Mouse (Mus musculus) midbrain, embryonic 10.5 days (tissue): ENCODE measurements at regions not wholly inside any gene's neighbourhood (a gene's known extent, or its start where the extent isn't known, plus 50 kb on each side); places are given as distances from the start of the nearest gene placed in this dataset.
"Not testable (repeated sequence)": the region's sequence is repeated elsewhere in the genome, so short reads cannot be mapped to it uniquely, and the experiment has no call there.

Source experiments
- DNase-seq: peaks from one replicate; pipeline ENCODE4 v3.0.0-alpha.2; 2017; ENCODE audit warnings: low spot score
- H3K27ac ChIP-seq: fragments of 300-500 bp; sonication (generic); replicated peaks from 2 replicates; pipeline ENCODE4 v1.5.1; 2016; ENCODE audit warnings: mild to moderate bottlenecking
- H3K27me3 ChIP-seq: fragments of 300-500 bp; sonication (generic); 2 replicates; pipeline ENCODE4 v1.6.1; 2016; ENCODE audit warnings: low read depth, mild to moderate bottlenecking; ENCODE audit not compliant: poor library complexity, severe bottlenecking
- H3K36me3 ChIP-seq: fragments of 300-500 bp; sonication (generic); 2 replicates; pipeline ENCODE4 v1.6.1; 2016; ENCODE audit warnings: mild to moderate bottlenecking, moderate library complexity
- H3K4me1 ChIP-seq: fragments of 300-500 bp; sonication (generic); 2 replicates; pipeline ENCODE4 v1.6.1; 2016
- H3K4me3 ChIP-seq: fragments of 300-500 bp; sonication (generic); 2 replicates; pipeline ENCODE4 v1.5.1; 2016; ENCODE audit warnings: mild to moderate bottlenecking, moderate library complexity
- H3K9me3 ChIP-seq: fragments of 300-500 bp; sonication (generic); replicated peaks from 2 replicates; pipeline ENCODE4 v1.6.1; 2016; ENCODE audit warnings: mild to moderate bottlenecking
- WGBS: fragments of 180-500 bp; shearing (Covaris S2); methylation state at CpG from one replicate; pipeline ENCODE4 v1.1.7; 2016; 5-methylcytosine and 5-hydroxymethylcytosine counted together

- DNase-seq, H3K27ac ChIP-seq, H3K36me3 ChIP-seq, H3K9me3 ChIP-seq, H3K4me3 ChIP-seq, H3K27me3 ChIP-seq: not testable (repeated sequence)
- peaks cover 11% of the 10 kb centered on the region; the same call in 1 of the 2 replicates for H3K4me1 ChIP-seq
- 92% methylated on average over 14 of the region's 14 CpGs for WGBS
Measured at GRCm38 (mm10) chr12:77526581-77526980, 288.7 kb downstream of the Fut8 start.

GRCm38 (mm10) chr12:77527499-77527898, 289.6 kb downstream of the Fut8 start:
- DNase-seq, result no peak
- H3K9me3 ChIP-seq, result no peaks in the 10 kb centered on the region
- WGBS, result 64% methylated on average over 1 of the region's 1 CpGs
- H3K36me3 ChIP-seq, result no peaks in the 10 kb centered on the region
- H3K27ac ChIP-seq, result no peak overlapping the region
- H3K27me3 ChIP-seq, result 0 out of 2 replicates have a peak, but pooled peaks cover 3% of the 10 kb centered on the region
- H3K4me3 ChIP-seq, result no peak overlapping the region
- H3K4me1 ChIP-seq, result peaks cover 11% of the 10 kb centered on the region; the same call in 1 of the 2 replicates

GRCm38 (mm10) chr12:77527953-77528865, 290.3 kb downstream of the Fut8 start:
- Histone ChIP-seq H3K4me1 (peaks cover 11% of the 10 kb centered on the region; the same call in 1 of the 2 replicates), H3K27ac (no peak overlapping the region), H3K9me3 (no peaks in the 10 kb centered on the region), H3K36me3 (no peaks in the 10 kb centered on the region), H3K27me3 (0 out of 2 replicates have a peak, but pooled peaks cover 3% of the 10 kb centered on the region), H3K4me3 (no peak overlapping the region)
- no peak for DNase-seq
- 73% methylated on average over 9 of the region's 9 CpGs for WGBS

- peaks cover 11% of the 10 kb centered on the region; the same call in 1 of the 2 replicates for H3K4me1 ChIP-seq
- H3K4me3 ChIP-seq, result no peak overlapping the region
- 69% methylated on average over 8 of the region's 8 CpGs for WGBS
- H3K27ac ChIP-seq, result no peak overlapping the region
- DNase-seq, result no peak
- no peaks in the 10 kb centered on the region for H3K9me3 ChIP-seq
- no peaks in the 10 kb centered on the region for H3K36me3 ChIP-seq
- H3K27me3 ChIP-seq, result 0 out of 2 replicates have a peak, but pooled peaks cover 3% of the 10 kb centered on the region
Measured at GRCm38 (mm10) chr12:77528868-77529271, 290.9 kb downstream of the Fut8 start.

GRCm38 (mm10) chr12:77529414-77529813, 291.5 kb downstream of the Fut8 start:
- Histone ChIP-seq H3K27ac (no peak overlapping the region), H3K9me3 (no peaks in the 10 kb centered on the region), H3K36me3 (no peaks in the 10 kb centered on the region), H3K4me3 (no peak overlapping the region), H3K4me1 (peaks cover 11% of the 10 kb centered on the region; the same call in 1 of the 2 replicates), H3K27me3 (0 out of 2 replicates have a peak, but pooled peaks cover 3% of the 10 kb centered on the region)
- no peak for DNase-seq
- 93% methylated on average over 4 of the region's 4 CpGs for WGBS

GRCm38 (mm10) chr12:77529955-77530354, 292.0 kb downstream of the Fut8 start:
- Histone ChIP-seq H3K4me3 (no peak overlapping the region), H3K36me3 (no peaks in the 10 kb centered on the region), H3K9me3 (no peaks in the 10 kb centered on the region), H3K4me1 (peaks cover 11% of the 10 kb centered on the region; the same call in 1 of the 2 replicates), H3K27me3 (0 out of 2 replicates have a peak, but pooled peaks cover 3% of the 10 kb centered on the region), H3K27ac (no peak overlapping the region)
- no peak for DNase-seq
- WGBS, result 91% methylated on average over 3 of the region's 3 CpGs

- peaks cover 11% of the 10 kb centered on the region; the same call in 1 of the 2 replicates for H3K4me1 ChIP-seq
- H3K27ac ChIP-seq, result no peak overlapping the region
- no peak overlapping the region for H3K4me3 ChIP-seq
- H3K36me3 ChIP-seq, result no peaks in the 10 kb centered on the region
- no peaks in the 10 kb centered on the region for H3K9me3 ChIP-seq
- WGBS, result 86% methylated on average over 5 of the region's 5 CpGs
- 0 out of 2 replicates have a peak, but pooled peaks cover 3% of the 10 kb centered on the region for H3K27me3 ChIP-seq
- DNase-seq, result no peak
Measured at GRCm38 (mm10) chr12:77531294-77531693, 293.4 kb downstream of the Fut8 start.

GRCm38 (mm10) chr12:77532547-77532946, 294.6 kb downstream of the Fut8 start:
- Histone ChIP-seq H3K36me3 (no peaks in the 10 kb centered on the region), H3K27ac (no peak overlapping the region), H3K27me3 (no peaks in the 10 kb centered on the region), H3K9me3 (no peaks in the 10 kb centered on the region), H3K4me3 (no peak overlapping the region), H3K4me1 (peaks cover 11% of the 10 kb centered on the region; the same call in 1 of the 2 replicates)
- 83% methylated on average over 8 of the region's 8 CpGs for WGBS
- no peak for DNase-seq

GRCm38 (mm10) chr12:77533606-77534005, 295.7 kb downstream of the Fut8 start:
- WGBS, result 78% methylated on average over 2 of the region's 2 CpGs
- no peaks in the 10 kb centered on the region for H3K36me3 ChIP-seq

GRCm38 (mm10) chr12:77534079-77534478, 296.2 kb downstream of the Fut8 start:
- Histone ChIP-seq H3K27ac (no peak overlapping the region), H3K4me3 (no peak overlapping the region), H3K9me3 (no peaks in the 10 kb centered on the region), H3K27me3 (no peaks in the 10 kb centered on the region), H3K4me1 (peaks cover under 1% of the 10 kb centered on the region; the same call in 1 of the 2 replicates), H3K36me3 (no peaks in the 10 kb centered on the region)
- DNase-seq, result no peak
- WGBS, result 85% methylated on average over 3 of the region's 3 CpGs

More at GRCm38 (mm10) chr12:77533606-77534005, 295.7 kb downstream of the Fut8 start:
- Histone ChIP-seq H3K27ac (no peak overlapping the region), H3K27me3 (no peaks in the 10 kb centered on the region), H3K4me3 (no peak overlapping the region), H3K9me3 (no peaks in the 10 kb centered on the region), H3K4me1 (peaks cover 5% of the 10 kb centered on the region; the same call in 1 of the 2 replicates)
- no peak for DNase-seq

- no peaks in the 10 kb centered on the region for H3K4me1 ChIP-seq
- 72% methylated on average over 3 of the region's 3 CpGs for WGBS
- no peaks in the 10 kb centered on the region for H3K27me3 ChIP-seq
- H3K9me3 ChIP-seq, result no peaks in the 10 kb centered on the region
- DNase-seq, result no peak
- no peak overlapping the region for H3K4me3 ChIP-seq
- no peak overlapping the region for H3K27ac ChIP-seq
- no peaks in the 10 kb centered on the region for H3K36me3 ChIP-seq
Measured at GRCm38 (mm10) chr12:77535147-77535546, 297.2 kb downstream of the Fut8 start.

- Histone ChIP-seq H3K27me3 (no peaks in the 10 kb centered on the region), H3K27ac (no peak overlapping the region), H3K36me3 (no peaks in the 10 kb centered on the region), H3K9me3 (no peaks in the 10 kb centered on the region), H3K4me1 (no peaks in the 10 kb centered on the region), H3K4me3 (no peak overlapping the region)
- WGBS, result 86% methylated on average over 8 of the region's 8 CpGs
- no peak for DNase-seq
Measured at GRCm38 (mm10) chr12:77537139-77537848, 299.4 kb downstream of the Fut8 start.
